Mouse (Mus musculus) heart, postnatal 0 days (tissue): ENCODE measurements around the gene Gm20662. TPM values are rescaled to one million over a fixed set of nuclear protein-coding genes. Genes with fewer than 3 reads are reported as not detected.

Experiments
- ATAC-seq: fragments of 200-750 bp; cut with Nextera tagmentation; 2 replicates; pipeline ENCODE4 v1.8.0; 2017; ENCODE audit warnings: low read depth, moderate number of reproducible peaks, moderate library complexity; ENCODE audit not compliant: insufficient read depth
- DNase-seq: peaks from one replicate; pipeline ENCODE4 v3.0.0-alpha.2; 2016; ENCODE audit warnings: low spot score
- H3K27ac ChIP-seq: fragments of 300-500 bp; sonication (generic); 2 replicates; pipeline ENCODE4 v1.5.1; 2014; ENCODE audit warnings: low read depth, mild to moderate bottlenecking
- H3K27me3 ChIP-seq: fragments of 300-500 bp; sonication (generic); 2 replicates; pipeline ENCODE4 v1.6.1; 2014; ENCODE audit warnings: low read length, mixed read lengths; ENCODE audit not compliant: control insufficient read depth, insufficient read depth
- H3K36me3 ChIP-seq: fragments of 300-500 bp; sonication (generic); replicated peaks from 2 replicates; pipeline ENCODE4 v1.6.1; 2014; ENCODE audit warnings: low read length, mixed read lengths; ENCODE audit not compliant: control insufficient read depth, insufficient read depth
- H3K4me1 ChIP-seq: fragments of 300-500 bp; sonication (generic); 2 replicates; pipeline ENCODE4 v1.6.1; 2014; ENCODE audit warnings: antibody characterized with exemption; ENCODE audit not compliant: control insufficient read depth, insufficient read depth
- H3K4me2 ChIP-seq: fragments of 300-500 bp; sonication (generic); 2 replicates; pipeline ENCODE4 v1.6.1; 2014; ENCODE audit warnings: low read depth, mild to moderate bottlenecking, low read length, moderate library complexity
- H3K4me3 ChIP-seq: fragments of 300-500 bp; sonication (generic); 2 replicates; pipeline ENCODE4 v1.5.1; 2014; ENCODE audit warnings: low read depth, low read length
- H3K9ac ChIP-seq: fragments of 300-500 bp; sonication (generic); replicated peaks from 2 replicates; pipeline ENCODE4 v1.6.1; 2014; ENCODE audit warnings: low read depth, low read length, mixed read lengths
- H3K9me3 ChIP-seq: fragments of 300-500 bp; sonication (generic); replicated peaks from 2 replicates; pipeline ENCODE4 v1.6.1; 2016; ENCODE audit warnings: low read length; ENCODE audit not compliant: control insufficient read depth
- CTCF ChIP-seq: IDR thresholded peaks from 2 replicates; pipeline ENCODE4 v1.5.1; 2016; ENCODE audit warnings: antibody characterized with exemption, control low read depth, low read depth
- EP300 ChIP-seq: IDR thresholded peaks from 2 replicates; pipeline ENCODE4 v1.6.1; 2016; ENCODE audit warnings: antibody characterized with exemption, low read depth
- WGBS: fragments of 180-500 bp; shearing (Covaris S2); extraction: QIAGEN DNeasy Blood & Tissue Kit; methylation state at CpG from one replicate; pipeline ENCODE4 v1.1.7; 2014; 5-methylcytosine and 5-hydroxymethylcytosine counted together
- polyA plus RNA-seq: library from polyadenylated mRNA; unstranded; fragments of >200 nt; fragmentation: Nextera tagmentation; extraction: Ambion mirVana; gene quantifications from 2 replicates; pipeline ENCODE4 v1.2.1, GENCODE M21; 2015
- total RNA-seq: library from RNA; depleted of rRNA; stranded (reverse); fragments of >200 nt; gene quantifications from 2 replicates; pipeline ENCODE4 v1.2.3, GENCODE M21; 2014; ENCODE audit warnings: low replicate concordance

The Gm20662 gene
- total and polyA plus RNA-seq, 2 experiments from 2014 or later = 0.56 to 1.8 TPM

DNA sequence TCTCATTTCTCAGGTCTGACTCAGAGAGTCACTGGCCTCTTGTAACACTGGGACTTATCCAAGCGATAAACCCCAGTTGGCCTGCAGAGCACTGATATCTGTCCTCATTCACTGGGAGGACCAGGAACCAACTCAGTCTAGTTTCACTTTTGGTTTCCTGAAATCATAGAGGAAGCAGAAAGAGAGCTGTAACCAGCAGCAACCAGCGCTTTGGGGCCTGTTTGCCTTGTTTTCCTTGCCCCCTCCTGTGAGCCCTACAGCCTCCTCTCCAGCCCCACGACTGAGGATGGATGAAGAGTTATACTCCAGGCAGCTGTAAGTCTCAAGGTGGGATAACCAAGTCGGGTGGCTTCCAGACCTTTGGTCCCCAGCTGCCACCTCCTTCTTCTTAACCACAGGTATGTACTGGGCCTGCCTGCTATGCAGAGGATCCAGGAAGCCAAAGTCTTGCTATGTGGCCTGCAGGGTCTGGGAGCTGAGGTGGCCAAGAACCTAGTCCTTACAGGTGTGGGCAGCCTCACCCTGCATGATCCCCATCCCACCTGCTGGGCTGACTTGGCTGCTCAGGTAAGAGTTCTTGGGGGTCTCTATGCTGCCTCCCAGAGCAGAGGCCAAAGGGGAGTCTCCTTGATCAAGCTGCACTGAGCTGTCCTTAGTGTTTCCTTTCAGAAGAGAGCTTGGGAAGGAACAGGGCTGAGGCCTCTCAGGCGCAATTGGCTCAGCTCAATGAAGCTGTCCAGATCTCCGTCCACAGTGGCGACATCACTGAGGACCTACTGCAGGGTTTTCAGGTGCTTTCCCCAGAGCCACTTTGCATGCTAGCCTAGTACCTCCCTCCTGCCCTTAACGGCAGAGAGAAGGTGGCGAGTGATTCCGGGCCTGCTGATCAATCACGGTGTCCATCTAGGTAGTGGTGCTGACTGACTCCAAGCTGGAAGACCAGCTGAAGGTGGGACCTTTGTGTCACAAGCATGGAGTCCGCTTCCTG, 20.5 kb upstream of the Gm20662 start, which contains the start of gene Uba7:
Uba7 (plus strand) TSS at position 107 of the 988 bp plus-strand sequence.
- no peaks in the 10 kb centered on the region for H3K9me3 ChIP-seq
- peak within 1 kb of the TSS; percentile 68 for H3K4me2 ChIP-seq
- DNase-seq (peak; percentile 83), ATAC-seq (peak; percentile 71)
- H3K4me1 ChIP-seq = peaks cover 28% of the 10 kb centered on the region
- H3K27me3 ChIP-seq = no peaks in the 10 kb centered on the region
- 36% methylated on average over 12 of the region's 12 CpGs for WGBS
- peak within 1 kb of the TSS; percentile 90 for H3K27ac ChIP-seq
- H3K9ac ChIP-seq = peak within 1 kb of the TSS; percentile 63
- peak within 1 kb of the TSS; percentile 50 for H3K4me3 ChIP-seq
- TF ChIP-seq EP300 (no peak), CTCF (no peak)
- peaks cover 18% of the 10 kb centered on the region for H3K36me3 ChIP-seq

GRCm38 (mm10) chr9:107978815-107979214, 17.3 kb upstream of the Gm20662 start:
- DNase-seq (no peak), ATAC-seq (no peak)
- Histone ChIP-seq H3K4me2 (no peak overlapping the region), H3K36me3 (peaks cover 18% of the 10 kb centered on the region), H3K27me3 (no peaks in the 10 kb centered on the region), H3K4me3 (no peak overlapping the region), H3K27ac (no peak overlapping the region), H3K9me3 (no peaks in the 10 kb centered on the region), H3K9ac (no peak overlapping the region), H3K4me1 (peaks cover 50% of the 10 kb centered on the region)
- 87% methylated on average over 12 of the region's 12 CpGs for WGBS
- TF ChIP-seq CTCF (no peak), EP300 (no peak)

DNA sequence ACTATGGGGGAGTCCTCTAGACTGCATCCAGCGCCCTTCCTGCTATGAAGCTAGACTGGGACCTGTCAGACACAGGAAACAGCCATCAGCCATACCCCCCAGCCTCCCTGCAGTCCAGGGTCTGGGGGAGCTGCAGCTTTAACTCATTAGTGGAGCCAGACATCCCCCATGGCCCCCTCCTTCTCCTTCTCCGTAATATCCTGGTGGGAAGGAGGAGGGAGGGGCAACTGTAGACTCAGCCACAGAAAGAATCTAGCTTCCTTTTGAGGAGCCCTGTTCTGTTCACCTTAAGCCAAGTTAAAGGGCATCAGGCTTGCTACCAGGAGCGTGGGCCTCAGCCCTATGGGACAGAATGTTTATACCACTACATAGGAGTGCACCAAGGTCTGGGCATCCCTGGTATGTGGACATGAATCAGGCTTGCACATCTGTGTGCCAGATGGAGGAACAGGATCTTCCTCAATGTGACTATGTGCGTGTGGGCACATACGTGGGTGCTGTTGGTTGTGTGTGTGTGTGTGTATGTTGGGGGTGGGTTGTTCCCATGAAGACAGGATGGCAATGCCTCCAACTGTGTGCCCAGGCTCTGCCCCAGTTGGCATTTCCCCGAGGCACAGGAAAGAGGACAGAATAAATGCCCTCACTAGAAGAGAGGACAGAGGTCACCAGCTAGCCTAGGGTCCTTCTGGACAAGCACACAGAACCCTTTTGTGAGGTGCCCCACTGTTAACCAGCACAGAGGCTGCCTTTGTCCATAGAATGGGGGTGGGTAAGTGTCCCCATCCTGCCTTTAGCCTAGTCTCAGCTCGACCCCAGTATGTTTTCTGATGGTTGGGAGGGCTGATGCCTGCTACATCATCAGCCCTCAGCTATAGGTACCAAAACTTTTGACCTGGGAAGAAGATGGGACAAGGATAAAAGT, 14.2 kb upstream of the Gm20662 start:
- 48% methylated on average over 7 of the region's 7 CpGs for WGBS
- Histone ChIP-seq H3K27me3 (no peaks in the 10 kb centered on the region), H3K9ac (peak overlapping the region; percentile 52), H3K4me1 (peaks cover 26% of the 10 kb centered on the region), H3K27ac (peak overlapping the region; percentile 98), H3K4me3 (peak overlapping the region; percentile 17), H3K4me2 (peak overlapping the region; percentile 84), H3K9me3 (no peaks in the 10 kb centered on the region), H3K36me3 (peaks cover 18% of the 10 kb centered on the region)
- peak; percentile 66 for DNase-seq
- TF ChIP-seq EP300 = peak; percentile 37; the same call in 1 of the 2 replicates
- no peak for TF ChIP-seq CTCF
- peak; percentile 11; the same call in 1 of the 2 replicates for ATAC-seq

GRCm38 (mm10) chr9:107982681-107983346, 13.3 kb upstream of the Gm20662 start, which contains the start of gene Gm20661:
Gene Gm20661 (plus strand): TSS chr9:107983058.
- ATAC-seq = peak; percentile 66
- Histone ChIP-seq H3K4me1 (peaks cover 26% of the 10 kb centered on the region), H3K9me3 (no peaks in the 10 kb centered on the region), H3K36me3 (peaks cover 12% of the 10 kb centered on the region), H3K4me2 (peak within 1 kb of the TSS; percentile 84), H3K9ac (peak within 1 kb of the TSS; percentile 77), H3K4me3 (peak within 1 kb of the TSS; percentile 80), H3K27ac (peak within 1 kb of the TSS; percentile 98), H3K27me3 (no peaks in the 10 kb centered on the region)
- no peak for TF ChIP-seq CTCF
- TF ChIP-seq EP300 = peak; percentile 96
- 8% methylated on average over 14 of the region's 14 CpGs for WGBS
- peak; percentile 92 for DNase-seq

GRCm38 (mm10) chr9:107983421-107983890, 12.7 kb upstream of the Gm20662 start:
- DNase-seq = peak; percentile 93
- no peaks in the 10 kb centered on the region for H3K9me3 ChIP-seq
- H3K4me3 ChIP-seq = peak overlapping the region; percentile 80
- peak overlapping the region; percentile 84 for H3K4me2 ChIP-seq
- WGBS = 6% methylated on average over 4 of the region's 4 CpGs
- H3K27me3 ChIP-seq = no peaks in the 10 kb centered on the region
- peaks cover 12% of the 10 kb centered on the region for H3K36me3 ChIP-seq
- H3K27ac ChIP-seq = peak overlapping the region; percentile 98
- ATAC-seq = peak; percentile 66
- TF ChIP-seq EP300 (peak; percentile 97), CTCF (no peak)
- peak overlapping the region; percentile 77 for H3K9ac ChIP-seq
- H3K4me1 ChIP-seq = peaks cover 26% of the 10 kb centered on the region
